Mouse (Mus musculus) liver (tissue): ENCODE data around the gene Hspb1.

Experiments
- DNase-seq: peaks from one replicate; pipeline ENCODE4 v3.0.0-alpha.2; 2020; ENCODE audit warnings: mixed read lengths

The Hspb1 gene

DNA sequence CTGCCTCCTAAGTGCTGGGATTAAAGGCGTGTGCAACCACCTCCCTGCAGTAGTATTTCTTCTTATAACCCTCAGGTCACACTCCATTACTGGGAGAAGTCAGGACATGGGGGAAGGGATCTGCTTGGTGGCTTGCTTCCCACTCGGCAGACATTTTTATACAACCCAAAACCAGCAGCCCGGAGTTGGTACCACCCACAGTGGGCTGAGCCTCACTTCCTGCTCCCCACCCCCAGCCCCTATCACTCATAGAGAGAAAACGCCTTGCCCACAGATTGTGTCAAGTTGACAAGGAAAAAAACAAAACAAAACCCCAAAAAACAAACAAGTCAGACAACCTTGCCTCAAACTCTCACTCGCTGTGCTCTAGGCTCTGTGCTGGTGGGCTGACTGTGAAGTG is 25.5 kb downstream of the Hspb1 start:
- no peak for DNase-seq

- DNase-seq: no peak
Observed at GRCm38 (mm10) chr5:135914156-135914555, 26.4 kb downstream of the Hspb1 start.

GRCm38 (mm10) chr5:135916051-135916565 is 28.4 kb downstream of the Hspb1 start:
- no peak for DNase-seq

DNA sequence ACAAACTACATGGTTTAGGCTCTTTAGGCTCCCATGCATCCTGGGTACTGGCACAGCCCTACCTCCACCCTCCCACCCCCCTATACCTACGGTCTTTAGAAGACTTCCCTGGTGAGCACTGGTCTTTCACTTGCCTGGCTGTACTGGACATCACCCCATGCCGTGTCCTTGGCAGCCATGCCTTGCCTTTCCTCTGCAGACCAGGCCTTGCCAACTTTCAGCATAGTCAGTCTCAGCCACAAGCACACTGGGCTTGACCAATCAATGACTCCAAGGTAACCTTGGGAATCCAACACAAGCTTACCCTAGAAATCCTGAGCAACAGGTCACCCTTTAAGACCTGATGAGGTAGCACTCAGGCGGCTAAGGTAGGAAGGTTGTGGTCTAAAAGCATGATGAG is 28.9 kb downstream of the Hspb1 start:
- DNase-seq: no peak

GRCm38 (mm10) chr5:135917327-135918058 is 29.8 kb downstream of the Hspb1 start:
- DNase-seq: no peak

DNA sequence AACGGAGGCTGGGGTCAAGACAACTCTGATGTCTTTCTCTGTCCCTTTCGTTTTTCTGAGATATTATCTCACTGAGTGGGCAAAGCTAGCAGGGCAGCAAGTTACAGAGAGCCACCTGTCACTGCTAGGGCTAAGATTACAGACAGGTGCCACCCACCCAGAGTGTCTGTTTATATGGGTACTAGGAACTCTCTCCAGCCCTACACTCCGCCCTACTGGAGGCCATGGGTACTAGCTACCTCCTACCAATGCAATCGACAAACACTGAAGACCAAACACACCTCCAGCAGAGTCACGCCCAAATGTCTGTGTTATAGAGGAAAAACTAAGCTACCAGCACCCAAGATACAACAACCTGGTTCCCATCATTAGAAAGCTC is 30.3 kb downstream of the Hspb1 start:
- DNase-seq: no peak

GRCm38 (mm10) chr5:135918593-135918992 is 30.9 kb downstream of the Hspb1 start:
- no peak for DNase-seq

DNA sequence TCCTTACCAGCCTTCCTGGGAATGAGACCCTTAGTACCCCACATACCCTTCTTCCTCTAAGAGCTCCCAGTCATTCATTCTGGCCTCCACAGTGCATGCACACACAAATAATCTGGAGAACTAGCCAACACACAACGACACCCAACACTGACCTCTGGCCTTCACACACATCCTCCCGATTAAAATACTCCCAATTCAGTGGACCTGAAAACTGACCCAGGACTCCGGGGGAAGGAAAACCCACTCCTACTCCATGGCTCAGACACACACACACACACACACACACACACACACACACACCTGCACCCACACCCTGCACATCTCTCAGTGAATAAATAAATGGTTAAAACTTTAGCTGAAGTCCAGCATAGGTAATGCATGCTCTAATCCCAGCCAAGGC is 32.2 kb downstream of the Hspb1 start:
- no peak for DNase-seq

GRCm38 (mm10) chr5:135923901-135924300 is 36.2 kb downstream of the Hspb1 start:
- no peak for DNase-seq

- no peak for DNase-seq
Observed at GRCm38 (mm10) chr5:135929685-135930424, 42.1 kb downstream of the Hspb1 start.

- DNase-seq: no peak
Observed at GRCm38 (mm10) chr5:135931526-135931925, 43.8 kb downstream of the Hspb1 start.

DNA sequence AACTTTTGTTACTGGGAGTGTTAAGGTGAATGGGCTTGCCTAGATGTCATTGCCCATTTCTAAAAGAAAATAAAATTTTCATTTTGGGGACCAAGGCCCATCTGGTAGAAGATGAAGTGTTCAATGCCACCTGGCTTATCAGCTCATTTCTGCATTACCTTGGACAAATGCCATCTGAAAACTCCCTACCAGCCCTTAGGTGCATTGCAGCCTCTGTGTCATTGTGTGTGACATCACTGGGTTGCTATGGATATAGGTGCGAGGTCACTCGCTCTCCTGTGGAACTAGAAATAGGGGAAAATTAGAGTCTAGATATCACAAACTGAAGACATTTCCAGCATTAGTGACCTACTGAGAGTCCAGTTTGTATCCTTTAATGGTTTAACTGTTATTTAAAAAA is 44.6 kb downstream of the Hspb1 start:
- DNase-seq: no peak

- DNase-seq: peak; percentile 18
Observed at GRCm38 (mm10) chr5:135933222-135933899, 45.6 kb downstream of the Hspb1 start.

DNA sequence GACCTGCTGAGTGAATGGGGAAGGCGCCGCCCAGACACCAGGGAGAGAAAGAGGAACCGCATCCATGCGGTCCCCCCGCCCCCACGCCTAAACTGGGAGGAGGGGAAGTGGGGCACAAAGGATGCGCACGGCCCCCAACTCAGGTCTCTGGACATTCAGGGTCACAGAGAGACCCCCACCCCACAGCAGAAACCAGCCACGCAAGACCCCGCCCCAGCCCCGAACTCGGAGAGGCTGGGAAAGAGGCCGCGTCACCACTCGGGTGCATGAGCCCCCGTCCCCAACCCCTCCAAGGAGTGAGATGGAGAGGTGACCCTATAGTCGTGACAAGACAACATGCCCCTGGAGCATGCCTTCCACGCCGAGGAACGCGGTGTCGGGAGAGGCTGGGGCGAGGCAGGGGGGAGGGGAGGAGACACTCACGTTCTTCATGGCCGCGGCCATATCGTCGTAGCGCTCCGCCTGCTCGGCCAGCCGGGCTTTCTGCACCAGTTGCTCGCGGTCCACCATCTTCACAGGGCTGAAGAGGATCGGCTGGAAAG is 46.3 kb downstream of the Hspb1 start:
- DNase-seq: peak; percentile 77

- peak; percentile 97 for DNase-seq
Observed at GRCm38 (mm10) chr5:135934481-135935175, 46.9 kb downstream of the Hspb1 start, which contains the start of gene Ywhag. Gene Ywhag, minus strand, starts transcription at chr5:135934616.

DNA sequence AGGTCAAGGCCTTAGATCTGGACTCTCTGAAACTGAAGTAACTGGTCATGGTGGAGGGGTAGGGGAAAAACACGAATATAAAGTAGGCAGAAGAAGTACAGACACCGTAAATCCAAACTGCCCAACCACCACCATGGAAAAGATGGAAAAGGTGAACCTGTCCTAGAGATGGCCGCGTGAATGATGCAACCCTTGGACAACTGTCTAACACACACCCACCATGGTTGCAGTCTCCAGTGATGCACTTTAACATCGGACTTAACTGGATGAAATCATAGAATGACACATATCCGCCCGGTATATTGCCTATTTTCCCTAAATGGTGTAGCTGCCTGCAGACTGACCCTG is 47.4 kb downstream of the Hspb1 start:
- peak; percentile 13 for DNase-seq

DNA sequence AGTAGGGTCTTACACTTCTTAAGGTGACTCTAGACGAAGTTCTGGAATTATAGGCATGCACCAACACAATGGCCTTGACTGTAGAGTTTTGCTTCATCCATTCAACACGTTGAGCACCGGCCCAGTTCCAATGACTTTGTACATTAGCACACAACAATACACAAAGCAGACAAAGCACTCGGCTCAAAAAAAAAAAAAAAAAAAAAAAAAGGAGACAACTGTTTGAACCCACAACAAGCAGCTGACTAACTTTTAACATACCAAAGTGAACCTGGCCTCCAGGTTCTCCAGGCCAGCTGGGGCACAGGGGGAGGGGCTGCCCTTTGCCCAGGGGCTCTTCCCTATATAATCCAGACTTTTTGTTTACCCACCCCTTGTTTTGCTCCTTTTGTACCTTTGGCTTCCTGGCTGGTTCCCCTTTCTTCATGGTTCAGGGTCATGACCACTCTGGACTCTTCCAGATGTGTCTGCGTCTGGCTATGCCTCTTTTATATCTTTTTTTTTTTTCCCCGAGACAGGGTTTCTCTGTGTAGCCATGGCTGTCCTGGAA is 48.0 kb downstream of the Hspb1 start:
- DNase-seq: peak; percentile 16
